Mouse (Mus musculus) liver, embryonic 15.5 days (tissue): Measurements from ENCODE around the gene Smarcc1. TPM values are rescaled to one million over a fixed set of nuclear protein-coding genes. Genes with fewer than 3 reads are reported as not detected.

Source experiments
- ATAC-seq: fragments of 200-750 bp; cut with Nextera tagmentation; 2 replicates; pipeline ENCODE4 v1.8.0; 2017; ENCODE audit warnings: moderate number of reproducible peaks, mild to moderate bottlenecking, moderate library complexity; ENCODE audit not compliant: insufficient read depth
- H3K27ac ChIP-seq: fragments of 300-500 bp; sonication (generic); replicated peaks from 2 replicates; pipeline ENCODE4 v1.5.1; 2015; ENCODE audit warnings: mild to moderate bottlenecking, inconsistent platforms
- H3K27me3 ChIP-seq: fragments of 300-500 bp; sonication (generic); 2 replicates; pipeline ENCODE4 v1.6.1; 2015; ENCODE audit warnings: mild to moderate bottlenecking, inconsistent platforms
- H3K36me3 ChIP-seq: fragments of 300-500 bp; sonication (generic); replicated peaks from 2 replicates; pipeline ENCODE4 v1.6.1; 2015; ENCODE audit warnings: moderate library complexity, mild to moderate bottlenecking, inconsistent platforms
- H3K4me1 ChIP-seq: fragments of 300-500 bp; sonication (generic); replicated peaks from 2 replicates; pipeline ENCODE4 v1.6.1; 2015; ENCODE audit warnings: inconsistent platforms
- H3K4me2 ChIP-seq: fragments of 300-500 bp; sonication (generic); 2 replicates; pipeline ENCODE4 v1.6.1; 2015; ENCODE audit warnings: moderate library complexity, mild to moderate bottlenecking, inconsistent platforms
- H3K4me3 ChIP-seq: fragments of 300-500 bp; sonication (generic); replicated peaks from 2 replicates; pipeline ENCODE4 v1.5.1; 2015; ENCODE audit warnings: mild to moderate bottlenecking, inconsistent platforms
- H3K9ac ChIP-seq: fragments of 300-500 bp; sonication (generic); 2 replicates; pipeline ENCODE4 v1.6.1; 2015; ENCODE audit warnings: moderate library complexity, mild to moderate bottlenecking, inconsistent platforms
- H3K9me3 ChIP-seq: fragments of 300-500 bp; sonication (generic); replicated peaks from 2 replicates; pipeline ENCODE4 v1.6.1; 2016; ENCODE audit warnings: inconsistent platforms
- WGBS: fragments of 180-500 bp; shearing (Covaris S2); methylation state at CpG from one replicate; pipeline ENCODE4 v1.1.7; 2015; ENCODE audit warnings: mixed read lengths; ENCODE audit not compliant: insufficient replicate concordance; 5-methylcytosine and 5-hydroxymethylcytosine counted together
- polyA plus RNA-seq: library from polyadenylated mRNA; unstranded; fragments of >200 nt; fragmentation: Nextera tagmentation; extraction: Ambion mirVana; gene quantifications from 2 replicates; pipeline ENCODE4 v1.2.1, GENCODE M21; 2015

Gene Smarcc1
- polyA plus RNA-seq, 1 experiment from 2014 or later: 30.9 TPM

GRCm38 (mm10) chr9:110243221-110243833, 125.8 kb downstream of the Smarcc1 start, which contains the start of gene Cspg5:
Gene Cspg5 (plus strand): TSS chr9:110243783.
- Histone ChIP-seq H3K9ac (no peak within 1 kb of the TSS), H3K4me1 (peaks cover 18% of the 10 kb centered on the region), H3K4me3 (no peak within 1 kb of the TSS), H3K27ac (no peak within 1 kb of the TSS), H3K36me3 (peaks cover 6% of the 10 kb centered on the region; the same call in 1 of the 2 replicates), H3K27me3 (peaks cover 57% of the 10 kb centered on the region), H3K9me3 (no peaks in the 10 kb centered on the region), H3K4me2 (peak within 1 kb of the TSS; percentile 88)
- WGBS: 31% methylated on average over 7 of the region's 7 CpGs
- ATAC-seq: no peak

DNA sequence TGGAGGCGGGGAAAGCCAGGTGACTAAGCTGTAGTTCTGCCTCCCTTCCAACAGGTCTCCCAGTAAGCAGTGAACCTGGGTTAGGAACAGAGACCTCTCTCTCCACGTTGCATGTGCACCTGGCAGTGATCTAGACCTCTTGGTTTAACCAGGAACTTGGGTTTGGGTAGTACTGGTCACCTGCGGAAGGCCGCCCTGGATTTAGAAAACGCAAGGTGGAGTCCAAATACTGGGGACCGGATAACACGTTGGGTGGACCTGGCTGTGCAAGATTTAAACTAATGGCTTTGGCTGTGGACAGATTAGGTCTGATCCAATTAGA, 127.0 kb downstream of the Smarcc1 start:
- 26% methylated on average over 7 of the region's 7 CpGs for WGBS

GRCm38 (mm10) chr9:110244889-110245589, 127.5 kb downstream of the Smarcc1 start:
- H3K27me3 ChIP-seq: peaks cover 63% of the 10 kb centered on the region
- H3K4me1 ChIP-seq: peaks cover 18% of the 10 kb centered on the region
- H3K9me3 ChIP-seq: no peaks in the 10 kb centered on the region
- H3K36me3 ChIP-seq: peaks cover 3% of the 10 kb centered on the region; the same call in 1 of the 2 replicates
- peak overlapping the region; percentile 60 for H3K4me3 ChIP-seq
- H3K4me2 ChIP-seq: peak overlapping the region; percentile 88
- peak overlapping the region; percentile 18; the same call in 1 of the 2 replicates for H3K9ac ChIP-seq
- H3K27ac ChIP-seq: no peak overlapping the region
- peak; percentile 26 for ATAC-seq
- 1% methylated on average over 90 of the region's 93 CpGs for WGBS

More for the DNA sequence above, 127.0 kb downstream of the Smarcc1 start:
- H3K9me3 ChIP-seq: no peaks in the 10 kb centered on the region
- peaks cover 4% of the 10 kb centered on the region; the same call in 1 of the 2 replicates for H3K36me3 ChIP-seq
- H3K4me2 ChIP-seq: peak overlapping the region; percentile 88
- peaks cover 18% of the 10 kb centered on the region for H3K4me1 ChIP-seq
- peak overlapping the region; percentile 60; the same call in 1 of the 2 replicates for H3K4me3 ChIP-seq
- ATAC-seq: no peak
- H3K27me3 ChIP-seq: peaks cover 58% of the 10 kb centered on the region
- H3K27ac ChIP-seq: no peak overlapping the region
- H3K9ac ChIP-seq: 0 out of 2 replicates have a peak overlapping the region, but pooled peaks have one; percentile 18

DNA sequence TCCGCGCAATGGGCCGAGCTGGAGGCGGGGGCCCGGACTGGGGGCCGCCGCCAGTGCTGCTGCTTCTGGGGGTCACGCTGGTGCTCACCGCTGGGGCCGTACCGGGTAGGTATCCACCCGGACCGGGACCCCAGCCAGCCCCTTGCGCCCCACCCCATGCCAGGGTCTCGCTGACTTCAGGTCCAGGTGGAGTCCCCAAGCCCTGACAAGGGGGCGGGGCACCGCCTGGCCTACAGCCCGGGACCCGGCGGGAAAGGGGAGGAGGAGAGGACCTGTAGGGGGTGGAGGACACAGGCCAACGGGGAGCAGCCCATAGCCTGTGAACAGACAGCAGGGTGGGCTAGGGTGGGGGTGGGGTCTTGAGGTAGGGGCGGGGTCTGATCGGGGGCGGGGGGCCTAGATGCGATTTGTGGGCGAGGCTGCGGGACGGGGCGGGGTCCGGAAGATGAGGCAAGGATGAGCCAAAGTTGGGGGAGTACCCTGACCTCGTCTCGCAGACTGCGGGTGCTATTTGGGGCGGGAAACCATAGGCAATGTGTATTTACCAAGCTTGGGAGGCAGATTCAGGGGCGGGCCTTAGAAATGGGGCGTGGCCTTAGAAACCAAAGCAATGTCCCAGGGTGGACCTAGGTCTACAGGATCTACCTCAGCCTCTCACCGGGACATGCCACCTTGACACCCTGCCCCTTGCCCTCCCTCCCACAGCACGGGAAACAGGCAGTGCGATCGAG, 128.2 kb downstream of the Smarcc1 start:
- Histone ChIP-seq H3K4me2 (peak overlapping the region; percentile 88), H3K4me3 (peak overlapping the region; percentile 60), H3K9me3 (no peaks in the 10 kb centered on the region), H3K4me1 (peaks cover 18% of the 10 kb centered on the region), H3K9ac (peak overlapping the region; percentile 18; the same call in 1 of the 2 replicates), H3K27me3 (peaks cover 63% of the 10 kb centered on the region), H3K27ac (no peak overlapping the region), H3K36me3 (no peaks in the 10 kb centered on the region)
- WGBS: 2% methylated on average over 40 of the region's 40 CpGs
- ATAC-seq: peak; percentile 57

GRCm38 (mm10) chr9:110246321-110246640, 128.8 kb downstream of the Smarcc1 start:
- Histone ChIP-seq H3K27me3 (peaks cover 63% of the 10 kb centered on the region), H3K4me1 (peaks cover 18% of the 10 kb centered on the region), H3K9me3 (no peaks in the 10 kb centered on the region), H3K4me3 (peak overlapping the region; percentile 60), H3K27ac (no peak overlapping the region), H3K9ac (no peak overlapping the region), H3K36me3 (no peaks in the 10 kb centered on the region), H3K4me2 (peak overlapping the region; percentile 88)
- WGBS: 35% methylated on average over 13 of the region's 13 CpGs
- peak; percentile 17; the same call in 1 of the 2 replicates for ATAC-seq

DNA sequence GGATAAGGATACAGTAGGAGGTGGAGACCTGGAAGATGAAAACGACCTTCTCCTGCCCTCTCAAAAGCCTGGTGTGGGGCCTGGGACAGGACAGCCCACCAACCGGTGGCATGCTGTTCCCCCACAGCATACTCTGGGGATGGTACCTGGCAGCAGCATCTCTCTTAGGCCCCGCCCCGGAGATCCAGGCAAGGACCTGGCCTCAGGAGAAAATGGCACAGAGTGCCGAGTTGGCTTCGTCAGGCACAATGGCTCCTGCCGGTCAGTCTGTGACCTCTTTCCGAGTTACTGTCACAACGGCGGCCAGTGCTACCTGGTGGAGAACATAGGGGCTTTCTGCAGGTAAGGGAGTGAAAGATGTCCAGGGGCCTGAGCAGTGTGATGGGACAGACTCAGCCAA, 129.5 kb downstream of the Smarcc1 start:
- Histone ChIP-seq H3K36me3 (no peaks in the 10 kb centered on the region), H3K9me3 (no peaks in the 10 kb centered on the region), H3K27ac (no peak overlapping the region), H3K4me1 (peaks cover 18% of the 10 kb centered on the region), H3K27me3 (peaks cover 63% of the 10 kb centered on the region), H3K9ac (no peak overlapping the region), H3K4me3 (no peak overlapping the region), H3K4me2 (no peak overlapping the region)
- no peak for ATAC-seq
- WGBS: 70% methylated on average over 10 of the region's 10 CpGs

DNA sequence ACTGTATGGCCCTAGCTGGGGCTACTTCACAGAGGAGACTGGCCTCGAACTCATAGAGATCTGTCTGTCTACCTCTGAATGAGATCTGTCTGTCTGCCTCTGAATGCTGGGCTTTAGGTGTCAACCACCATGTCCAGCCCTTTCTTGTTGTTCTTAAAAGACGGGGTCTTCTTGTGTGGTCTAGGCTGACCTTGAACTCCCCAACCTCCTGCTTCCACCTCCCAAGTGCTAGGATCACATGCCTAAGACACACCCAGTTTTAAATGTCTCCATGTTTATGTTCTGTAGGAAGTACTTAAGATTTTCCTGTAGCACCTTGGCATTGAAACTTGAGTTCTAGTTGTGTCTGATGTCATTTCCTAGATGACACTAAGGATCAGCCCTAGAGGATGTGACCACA, 131.4 kb downstream of the Smarcc1 start:
- Histone ChIP-seq H3K36me3 (no peaks in the 10 kb centered on the region), H3K4me3 (no peak overlapping the region), H3K4me1 (peaks cover 18% of the 10 kb centered on the region), H3K27ac (no peak overlapping the region), H3K27me3 (peaks cover 47% of the 10 kb centered on the region), H3K9me3 (no peaks in the 10 kb centered on the region), H3K4me2 (no peak overlapping the region), H3K9ac (no peak overlapping the region)
- WGBS: 47% methylated on average over 2 of the region's 2 CpGs
- no peak for ATAC-seq

- ATAC-seq: no peak
- H3K9me3 ChIP-seq: no peaks in the 10 kb centered on the region
- no peak overlapping the region for H3K4me2 ChIP-seq
- no peak overlapping the region for H3K9ac ChIP-seq
- H3K27me3 ChIP-seq: peaks cover 36% of the 10 kb centered on the region
- no peak overlapping the region for H3K4me3 ChIP-seq
- peaks cover 14% of the 10 kb centered on the region for H3K4me1 ChIP-seq
- H3K27ac ChIP-seq: no peak overlapping the region
- H3K36me3 ChIP-seq: no peaks in the 10 kb centered on the region
- 40% methylated on average over 11 of the region's 11 CpGs for WGBS
These were observed 132.5 kb downstream of the Smarcc1 start for GRCm38 (mm10) chr9:110249823-110250543.

DNA sequence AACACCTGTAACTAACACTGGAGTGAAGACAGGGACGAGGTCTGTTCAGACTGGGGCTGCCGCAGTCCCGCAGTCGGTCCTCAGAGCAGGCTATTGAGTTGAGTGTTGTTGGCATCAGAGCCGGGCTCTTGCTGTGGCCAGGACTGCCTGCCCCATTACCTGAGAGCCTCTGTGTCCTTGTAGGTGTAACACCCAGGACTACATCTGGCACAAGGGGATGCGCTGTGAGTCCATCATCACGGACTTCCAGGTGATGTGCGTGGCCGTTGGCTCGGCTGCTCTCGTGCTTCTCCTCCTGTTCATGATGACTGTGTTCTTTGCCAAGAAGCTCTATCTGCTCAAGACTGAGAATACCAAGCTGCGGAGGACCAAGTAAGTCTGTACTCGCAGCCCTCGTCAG, 133.3 kb downstream of the Smarcc1 start:
- 77% methylated on average over 14 of the region's 14 CpGs for whole genome bisulfite sequencing
- no peaks in the 10 kb centered on the region for H3K9me3 ChIP-seq
- no peak overlapping the region for H3K4me3 ChIP-seq
- no peak overlapping the region for H3K9ac ChIP-seq
- no peak overlapping the region for H3K4me2 ChIP-seq
- peaks cover 6% of the 10 kb centered on the region; the same call in 1 of the 2 replicates for H3K4me1 ChIP-seq
- no peak overlapping the region for H3K27ac ChIP-seq
- no peak for ATAC-seq
- peaks cover 28% of the 10 kb centered on the region for H3K27me3 ChIP-seq
- H3K36me3 ChIP-seq: no peaks in the 10 kb centered on the region

DNA sequence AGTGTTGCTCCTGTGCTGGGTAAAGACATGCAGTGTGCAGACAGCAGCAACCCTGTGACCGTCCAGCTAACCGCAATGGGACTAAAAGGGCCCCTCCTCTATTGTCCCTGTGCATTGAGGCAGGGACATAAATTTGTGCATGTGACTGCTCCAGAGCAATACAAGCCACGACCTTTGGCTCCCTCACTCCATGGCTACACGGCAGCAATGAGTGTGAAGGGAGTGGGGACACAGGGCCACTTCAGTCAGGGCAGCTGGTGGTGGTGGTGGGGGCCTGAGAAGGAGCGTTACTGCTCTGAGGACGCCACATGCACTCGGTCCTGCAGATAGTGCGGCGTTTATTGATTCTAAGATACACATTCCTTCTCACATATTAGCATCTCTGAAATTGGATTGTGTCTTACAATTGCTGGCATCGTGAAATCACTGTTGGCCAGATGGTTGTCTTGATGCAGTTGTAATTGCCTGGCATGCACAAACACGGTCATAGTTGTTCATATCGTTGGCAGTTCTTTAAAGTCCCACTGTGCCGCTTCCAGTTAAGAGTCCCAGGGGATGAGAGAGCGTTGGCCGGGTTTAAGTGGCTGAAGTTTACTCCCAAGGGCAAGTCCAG, 138.0 kb downstream of the Smarcc1 start:
- Histone ChIP-seq H3K27ac (no peak overlapping the region), H3K9me3 (no peaks in the 10 kb centered on the region), H3K36me3 (no peaks in the 10 kb centered on the region), H3K27me3 (no peaks in the 10 kb centered on the region), H3K4me3 (no peak overlapping the region), H3K9ac (no peak overlapping the region), H3K4me2 (no peak overlapping the region), H3K4me1 (no peaks in the 10 kb centered on the region)
- WGBS: 68% methylated on average over 15 of the region's 15 CpGs
- ATAC-seq: no peak
